Mouse (Mus musculus): ENCODE data around the gene Prdm4. TPM values are rescaled to one million over a fixed set of nuclear protein-coding genes. Genes with fewer than 3 reads are reported as not detected.

The Prdm4 gene
- total RNA-seq, 2 experiments from 2014 or later: 5.4 to 9.9 TPM

DNA sequence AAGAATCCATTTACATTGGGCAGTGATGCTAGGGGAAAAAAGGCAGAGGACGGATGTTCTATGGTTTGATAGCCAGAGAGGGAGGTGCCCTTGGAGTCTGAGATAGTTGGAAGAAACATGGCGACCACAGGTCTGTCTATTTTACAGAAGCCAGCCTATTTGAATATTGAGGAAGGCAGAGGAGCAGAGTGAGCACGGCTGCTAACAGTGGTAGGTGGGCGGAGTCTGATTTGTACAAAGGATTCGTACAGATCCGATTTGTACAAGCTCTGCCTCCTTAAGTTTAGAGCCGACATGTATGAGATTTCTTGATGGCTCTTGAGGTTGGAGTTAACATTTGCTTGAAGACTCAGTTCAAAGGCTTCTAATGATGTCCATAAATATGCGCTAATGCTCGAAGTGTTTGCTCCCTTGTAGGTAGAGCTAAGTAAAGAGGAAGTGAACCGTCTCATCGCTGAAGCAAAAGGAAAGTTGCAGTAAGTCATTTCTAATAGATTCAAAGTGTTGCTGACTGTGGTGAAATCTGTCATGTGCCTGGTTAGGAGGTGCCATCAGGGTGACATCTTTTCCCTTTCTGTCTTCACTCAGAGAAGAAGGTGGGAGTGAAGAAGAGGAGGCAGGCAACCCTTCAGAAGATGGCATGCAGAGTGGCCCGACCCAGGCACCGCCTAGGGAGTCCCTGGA, 42.9 kb downstream of the Prdm4 start:
- no peak for ATAC-seq (replicated peaks; ENCODE audit: low FRiP score, poor library complexity, severe bottlenecking)

DNA sequence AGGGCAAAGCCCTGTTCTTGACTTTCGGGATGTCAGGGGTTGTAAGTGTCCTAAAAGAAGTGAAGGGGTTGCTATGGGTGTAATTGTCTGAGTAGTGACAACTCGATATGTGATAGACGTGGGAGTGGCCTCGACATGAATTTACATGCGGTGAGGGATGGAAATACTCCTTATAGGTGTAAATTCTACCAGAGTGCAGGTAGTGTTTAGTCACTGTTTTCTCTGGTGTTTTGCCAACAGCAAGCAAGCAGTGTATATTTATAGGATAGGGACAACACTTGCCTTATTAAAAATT, 44.5 kb downstream of the Prdm4 start:
- peak; percentile 32; the same call in 1 of the 2 replicates for ATAC-seq (replicated peaks; ENCODE audit: low FRiP score, poor library complexity, severe bottlenecking)

DNA sequence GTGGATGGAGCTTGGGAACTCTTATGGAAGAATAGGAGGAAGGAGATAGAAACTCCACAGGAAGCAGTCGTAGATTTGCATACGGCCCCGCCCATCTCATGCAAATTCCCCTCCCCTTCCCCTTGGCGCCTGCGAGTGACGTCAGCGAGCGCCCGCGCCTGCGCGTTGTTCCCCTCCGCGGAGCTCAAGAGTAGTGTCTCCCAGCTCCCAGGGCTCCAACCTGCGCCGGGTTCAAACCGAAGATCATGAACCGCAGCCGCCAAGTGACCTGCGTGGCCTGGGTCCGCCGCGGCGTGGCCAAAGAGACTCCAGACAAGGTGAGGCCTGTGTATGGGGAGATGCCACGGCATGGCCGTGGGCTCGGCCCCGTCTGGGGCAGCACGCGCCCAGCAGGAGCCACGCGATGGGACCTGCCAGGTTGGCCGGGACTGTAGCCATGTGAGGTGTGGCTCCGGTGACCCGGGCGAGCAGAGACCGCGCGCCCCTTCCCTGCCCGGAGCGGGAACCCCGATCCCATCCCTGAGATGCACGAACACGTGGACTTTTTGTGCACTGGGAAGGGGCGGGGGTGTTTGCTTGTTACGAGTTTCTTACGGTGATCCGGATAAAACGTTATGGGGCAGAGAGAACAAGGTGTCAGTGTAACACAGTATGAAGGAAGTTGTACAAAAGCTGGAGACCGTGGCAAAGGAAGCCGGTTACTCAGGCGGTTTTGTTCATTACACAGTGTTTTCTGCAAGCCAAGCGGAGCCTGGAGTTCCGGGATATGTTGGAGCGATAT, 45.1 kb downstream of the Prdm4 start:
- peak; percentile 97 for ATAC-seq (replicated peaks; ENCODE audit: low FRiP score, poor library complexity, severe bottlenecking)

DNA sequence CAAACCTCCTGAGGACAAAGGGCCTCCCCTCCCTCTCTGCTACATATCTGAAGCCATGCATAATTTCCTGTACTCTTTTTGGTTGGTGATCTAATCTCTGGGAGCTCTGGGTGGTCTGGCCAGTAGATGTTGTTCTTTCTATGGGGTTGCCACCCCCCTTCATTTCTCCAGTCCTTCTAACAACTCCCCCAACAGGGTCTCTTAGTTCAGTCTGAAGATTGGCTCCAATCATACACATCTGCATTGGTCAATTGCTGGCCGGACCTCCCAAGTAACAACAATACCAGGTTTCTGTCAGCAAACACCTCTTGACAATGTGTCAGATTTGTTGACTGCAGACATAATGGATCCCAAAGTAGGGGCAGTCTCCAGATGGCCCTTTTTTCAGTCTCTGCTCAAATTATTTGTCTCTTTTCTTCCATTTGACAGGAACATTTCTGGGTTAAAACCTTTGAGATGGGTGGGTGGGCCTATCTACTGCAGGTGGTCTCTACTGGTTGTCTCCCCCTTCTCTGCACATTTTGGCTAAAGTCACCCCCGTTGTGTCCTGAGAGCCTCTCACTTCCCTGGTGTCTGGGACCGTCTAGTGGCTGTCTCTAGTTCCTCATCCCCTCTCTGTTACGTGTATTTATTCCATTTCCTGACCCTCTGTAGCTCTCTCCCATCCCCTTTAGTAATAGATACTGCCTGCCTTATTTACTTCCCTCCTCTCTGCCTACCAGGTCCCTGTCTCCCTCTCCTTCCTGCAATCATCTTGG, 70.7 kb downstream of the Prdm4 start:
- ATAC-seq (replicated peaks; ENCODE audit: low FRiP score, poor library complexity, severe bottlenecking): no peak

Other genes starting within 250 kb of the Prdm4 start
- 24.8 and 25.7 TPM in 2 replicates for gene Pwp1, start 87.6 kb downstream of the Prdm4 start, total RNA-seq (2015; ENCODE audit: low replicate concordance)
- gene Pwp1, start 87.6 kb downstream of the Prdm4 start, total RNA-seq (2017; ENCODE audit: low replicate concordance): 11.4 and 15.8 TPM in 2 replicates
- not detected in 2 replicates for gene Ascl4, start 10.5 kb upstream of the Prdm4 start, total RNA-seq (2015; ENCODE audit: low replicate concordance)
- gene Ascl4, start 10.5 kb upstream of the Prdm4 start, total RNA-seq (2017; ENCODE audit: low replicate concordance): not detected in 2 replicates
- gene Rtcb, start 40.7 kb upstream of the Prdm4 start, total RNA-seq (2015; ENCODE audit: low replicate concordance): 7.3 and 13.3 TPM in 2 replicates
- gene Rtcb, start 40.7 kb upstream of the Prdm4 start, total RNA-seq (2017; ENCODE audit: low replicate concordance): 18.2 and 27.0 TPM in 2 replicates
- not detected in 2 replicates for gene Bpifc, start 94.8 kb upstream of the Prdm4 start, total RNA-seq (2015; ENCODE audit: low replicate concordance)
- gene Bpifc, start 94.8 kb upstream of the Prdm4 start, total RNA-seq (2017; ENCODE audit: low replicate concordance): not detected in 2 replicates
- gene Fbxo7, start 104.8 kb upstream of the Prdm4 start, total RNA-seq (2015; ENCODE audit: low replicate concordance): 84.9 and 110 TPM in 2 replicates
- gene Fbxo7, start 104.8 kb upstream of the Prdm4 start, total RNA-seq (2017; ENCODE audit: low replicate concordance): 123 and 155 TPM in 2 replicates

All from erythroblast, adult 5-6 weeks (primary cell).